Mouse (Mus musculus) fat pad, adult 2 months (tissue): ENCODE measurements around the gene Son.

Experiments
- DNase-seq: peaks from one replicate; pipeline ENCODE4 v3.0.0-alpha.2; 2011; ENCODE audit warnings: low read depth, low spot score; ENCODE audit errors: extremely low read depth

Son gene

GRCm38 (mm10) chr16:91685526-91685925 lies 38.2 kb downstream of the Son start:
- DNase-seq: no peak

- DNase-seq: no peak
These were observed 39.1 kb downstream of the Son start for GRCm38 (mm10) chr16:91686369-91686768.

- DNase-seq: no peak
These were observed 40.8 kb downstream of the Son start for GRCm38 (mm10) chr16:91688023-91688618.

- DNase-seq: no peak
These were observed 41.5 kb downstream of the Son start, which contains the start of gene Donson for GRCm38 (mm10) chr16:91688619-91689334. Donson (minus strand) TSS chr16:91688770.

GRCm38 (mm10) chr16:91689791-91690190 lies 42.5 kb downstream of the Son start:
- DNase-seq: no peak

GRCm38 (mm10) chr16:91694455-91695084 lies 47.3 kb downstream of the Son start:
- DNase-seq: no peak

- no peak for DNase-seq
These were observed 47.9 kb downstream of the Son start for GRCm38 (mm10) chr16:91695108-91695755.

GRCm38 (mm10) chr16:91698995-91699394 lies 51.7 kb downstream of the Son start:
- no peak for DNase-seq

- DNase-seq: no peak
These were observed 54.6 kb downstream of the Son start for GRCm38 (mm10) chr16:91701908-91702307.

GRCm38 (mm10) chr16:91702771-91703188 lies 55.5 kb downstream of the Son start:
- DNase-seq: no peak

GRCm38 (mm10) chr16:91704603-91705340 lies 57.5 kb downstream of the Son start:
- DNase-seq: no peak

GRCm38 (mm10) chr16:91710241-91710640 lies 62.9 kb downstream of the Son start:
- DNase-seq: no peak

- DNase-seq: no peak
These were observed 69.6 kb downstream of the Son start for GRCm38 (mm10) chr16:91716927-91717349.

GRCm38 (mm10) chr16:91717399-91717798 lies 70.1 kb downstream of the Son start:
- no peak for DNase-seq

GRCm38 (mm10) chr16:91724247-91724646 lies 76.9 kb downstream of the Son start:
- no peak for DNase-seq

- peak; percentile 65 for DNase-seq
These were observed 80.1 kb downstream of the Son start for GRCm38 (mm10) chr16:91727433-91727832.

- peak; percentile 99 for DNase-seq
These were observed 81.1 kb downstream of the Son start, which contains the start of gene Cryzl1 for GRCm38 (mm10) chr16:91728123-91729065. Cryzl1 (minus strand) TSS chr16:91728975.
